Mouse (Mus musculus) midbrain, embryonic 13.5 days (tissue): Measurements from ENCODE around the gene Olig2. TPM values are rescaled to one million over a fixed set of nuclear protein-coding genes. Genes with fewer than 3 reads are reported as not detected.

ENCODE experiments used
- ATAC-seq: fragments of 200-750 bp; cut with Nextera tagmentation; 2 replicates; pipeline ENCODE4 v1.8.0; 2017; ENCODE audit warnings: mild to moderate bottlenecking, moderate TSS enrichment, moderate library complexity
- H3K27ac ChIP-seq: fragments of 300-500 bp; sonication (generic); 2 replicates; pipeline ENCODE4 v1.5.1; 2015; ENCODE audit warnings: inconsistent platforms, mild to moderate bottlenecking, moderate library complexity
- H3K27me3 ChIP-seq: fragments of 300-500 bp; sonication (generic); 2 replicates; pipeline ENCODE4 v1.6.1; 2015; ENCODE audit warnings: mild to moderate bottlenecking, inconsistent platforms
- H3K36me3 ChIP-seq: fragments of 300-500 bp; sonication (generic); 2 replicates; pipeline ENCODE4 v1.6.1; 2015; ENCODE audit warnings: mild to moderate bottlenecking, inconsistent platforms
- H3K4me1 ChIP-seq: fragments of 300-500 bp; sonication (generic); replicated peaks from 2 replicates; pipeline ENCODE4 v1.6.1; 2015; ENCODE audit warnings: inconsistent platforms
- H3K4me2 ChIP-seq: fragments of 300-500 bp; sonication (generic); replicated peaks from 2 replicates; pipeline ENCODE4 v1.6.1; 2015; ENCODE audit warnings: moderate library complexity, mild to moderate bottlenecking, inconsistent platforms
- H3K4me3 ChIP-seq: fragments of 300-500 bp; sonication (generic); replicated peaks from 2 replicates; pipeline ENCODE4 v1.5.1; 2015; ENCODE audit warnings: mild to moderate bottlenecking, inconsistent platforms
- H3K9ac ChIP-seq: fragments of 300-500 bp; sonication (generic); replicated peaks from 2 replicates; pipeline ENCODE4 v1.6.1; 2015; ENCODE audit warnings: mild to moderate bottlenecking, inconsistent platforms
- H3K9me3 ChIP-seq: fragments of 300-500 bp; sonication (generic); 2 replicates; pipeline ENCODE4 v1.6.1; 2016; ENCODE audit warnings: mild to moderate bottlenecking, inconsistent platforms
- WGBS: fragments of 180-500 bp; shearing (Covaris S2); methylation state at CpG from one replicate; pipeline ENCODE4 v1.1.7; 2015; 5-methylcytosine and 5-hydroxymethylcytosine counted together
- polyA plus RNA-seq: library from polyadenylated mRNA; unstranded; fragments of >200 nt; fragmentation: Nextera tagmentation; extraction: Ambion mirVana; gene quantifications from 2 replicates; pipeline ENCODE4 v1.2.1, GENCODE M21; 2015

Olig2 gene
- polyA plus RNA-seq, 1 experiment from 2014 or later, result 2.8 TPM

GRCm38 (mm10) chr16:91262467-91263220 is 37.4 kb downstream of the Olig2 start:
- H3K27me3 ChIP-seq, result peaks cover 87% of the 10 kb centered on the region
- H3K4me1 ChIP-seq, result peaks cover 7% of the 10 kb centered on the region; the same call in 1 of the 2 replicates
- no peak overlapping the region for H3K4me2 ChIP-seq
- no peaks in the 10 kb centered on the region for H3K36me3 ChIP-seq
- 24% methylated on average over 12 of the region's 12 CpGs for WGBS
- no peak overlapping the region for H3K9ac ChIP-seq
- H3K27ac ChIP-seq, result no peak overlapping the region
- H3K9me3 ChIP-seq, result no peaks in the 10 kb centered on the region
- ATAC-seq, result peak; percentile 45; the same call in 1 of the 2 replicates
- H3K4me3 ChIP-seq, result no peak overlapping the region

GRCm38 (mm10) chr16:91265972-91266371 is 40.7 kb downstream of the Olig2 start:
- Histone ChIP-seq H3K4me1 (peaks cover 31% of the 10 kb centered on the region), H3K4me3 (no peak overlapping the region), H3K9ac (no peak overlapping the region), H3K4me2 (no peak overlapping the region), H3K9me3 (no peaks in the 10 kb centered on the region), H3K36me3 (no peaks in the 10 kb centered on the region), H3K27me3 (peaks cover 89% of the 10 kb centered on the region), H3K27ac (no peak overlapping the region)
- 74% methylated on average over 6 of the region's 6 CpGs for WGBS
- ATAC-seq, result no peak

- Histone ChIP-seq H3K4me1 (peaks cover 24% of the 10 kb centered on the region), H3K4me3 (peak overlapping the region; percentile 51), H3K36me3 (no peaks in the 10 kb centered on the region), H3K27ac (no peak overlapping the region), H3K9ac (no peak overlapping the region), H3K4me2 (peak overlapping the region; percentile 86), H3K27me3 (peaks cover 99% of the 10 kb centered on the region), H3K9me3 (no peaks in the 10 kb centered on the region)
- ATAC-seq, result no peak
- WGBS, result 8% methylated on average over 13 of the region's 13 CpGs
Observed at GRCm38 (mm10) chr16:91268724-91269452, 43.6 kb downstream of the Olig2 start.

- Histone ChIP-seq H3K4me3 (peak within 1 kb of the TSS; percentile 51), H3K27me3 (peaks cover 99% of the 10 kb centered on the region), H3K9ac (peak within 1 kb of the TSS; percentile 37), H3K9me3 (no peaks in the 10 kb centered on the region), H3K4me1 (peaks cover 24% of the 10 kb centered on the region), H3K36me3 (no peaks in the 10 kb centered on the region), H3K27ac (no peak within 1 kb of the TSS), H3K4me2 (peak within 1 kb of the TSS; percentile 86)
- under 1% methylated on average over 64 of the region's 64 CpGs for WGBS
- ATAC-seq, result peak; percentile 94
Observed at GRCm38 (mm10) chr16:91269468-91270211, 44.4 kb downstream of the Olig2 start, which contains the start of gene Olig1. Gene Olig1, plus strand, starts transcription at chr16:91269772.

GRCm38 (mm10) chr16:91270212-91270971 is 45.1 kb downstream of the Olig2 start:
- Histone ChIP-seq H3K4me3 (peak overlapping the region; percentile 51), H3K4me2 (peak overlapping the region; percentile 86), H3K27me3 (peaks cover 100% of the 10 kb centered on the region), H3K36me3 (no peaks in the 10 kb centered on the region), H3K27ac (no peak overlapping the region), H3K9ac (peak overlapping the region; percentile 37), H3K4me1 (peaks cover 24% of the 10 kb centered on the region), H3K9me3 (no peaks in the 10 kb centered on the region)
- ATAC-seq, result peak; percentile 25; the same call in 1 of the 2 replicates
- under 1% methylated on average over 63 of the region's 63 CpGs for WGBS

GRCm38 (mm10) chr16:91270982-91271549 is 45.8 kb downstream of the Olig2 start:
- 0% methylated on average over 29 of the region's 29 CpGs for WGBS
- Histone ChIP-seq H3K36me3 (no peaks in the 10 kb centered on the region), H3K27ac (no peak overlapping the region), H3K27me3 (peaks cover 100% of the 10 kb centered on the region), H3K4me3 (peak overlapping the region; percentile 51), H3K9ac (peak overlapping the region; percentile 37; the same call in 1 of the 2 replicates), H3K4me2 (peak overlapping the region; percentile 86), H3K9me3 (no peaks in the 10 kb centered on the region), H3K4me1 (peaks cover 24% of the 10 kb centered on the region)
- 0 out of 2 replicates have a peak, but pooled peaks have one; percentile 5 for ATAC-seq

GRCm38 (mm10) chr16:91271634-91272033 is 46.4 kb downstream of the Olig2 start:
- no peak overlapping the region; the same call in 1 of the 2 replicates for H3K4me2 ChIP-seq

More at GRCm38 (mm10) chr16:91271634-91272033, 46.4 kb downstream of the Olig2 start:
- Histone ChIP-seq H3K4me1 (peaks cover 24% of the 10 kb centered on the region), H3K27ac (no peak overlapping the region), H3K4me3 (no peak overlapping the region), H3K36me3 (no peaks in the 10 kb centered on the region), H3K9ac (no peak overlapping the region), H3K27me3 (peaks cover 99% of the 10 kb centered on the region), H3K9me3 (no peaks in the 10 kb centered on the region)
- no peak for ATAC-seq
- WGBS, result 3% methylated on average over 20 of the region's 20 CpGs

Other genes starting within 250 kb of the Olig2 start
- gene Synj1, start 214.1 kb upstream of the Olig2 start, polyA plus RNA-seq, result 33.6 and 38.0 TPM in 2 replicates
- 85.5 and 89.6 TPM in 2 replicates for gene Paxbp1, start 180.9 kb upstream of the Olig2 start, polyA plus RNA-seq
- gene 4932438H23Rik, start 130.3 kb upstream of the Olig2 start, polyA plus RNA-seq, result 0.42 and 1.6 TPM in 2 replicates
- gene Olig1, start 44.3 kb downstream of the Olig2 start, polyA plus RNA-seq, result 11.3 and 12.6 TPM in 2 replicates
- 28.3 and 31.6 TPM in 2 replicates for gene Ifnar2, start 147.3 kb downstream of the Olig2 start, polyA plus RNA-seq
- gene Gm21970, start 166.3 kb downstream of the Olig2 start, polyA plus RNA-seq, result not detected in 2 replicates
- gene Il10rb, start 180.7 kb downstream of the Olig2 start, polyA plus RNA-seq, result 7.1 and 7.6 TPM in 2 replicates